ENCODE assay signal across 19 mouse cellular contexts in genomic region chr8:4329000-4329399, GRCm38 (mm10). TPM values are rescaled to one million over a fixed set of nuclear protein-coding genes. Genes with fewer than 3 reads are reported as not detected.
A peak's percentile ranks its signal among the peaks of the same experiment; 100 is the strongest.
DNase-seq lines count a peak whose midpoint lies in the region; TF ChIP-seq lines count a peak whose summit lies in the region.
"Had no signal": no experiment of that assay in that cellular context is flagged by ENCODE, and none has a peak within 500 bp of the region (broad histone marks: within the 10 kb centered on the region; RNA-seq: fewer than 3 reads in every experiment).

No protein-coding gene starts in this region.

- peak; percentile 11 to 18 for DNase-seq in cerebellum, adult 2 months
- DNase-seq in cerebellum, adult 11 months, result no peak
- DNase-seq in gastrocnemius, postnatal 10 days, result peak; percentile 13
- DNase-seq in gastrocnemius, postnatal 25 days, result no peak
- peak; percentile 25 for DNase-seq in lung, postnatal 10 days
- DNase-seq in lung, postnatal 14 days, result no peak
- peak; percentile 65 for DNase-seq in MEL (ENCODE audit: low read depth, low spot score)
- DNase-seq in urinary bladder, adult 2 months (ENCODE audit: low spot score), result no peak
- DNase-seq: adrenal gland, adult 8-10 months; B cell, adult 2 months; cerebellum, adult 8-10 months; liver; spleen, adult 18-20 months; thymus, adult 18-20 months had no signal

- peaks cover 24% of the 10 kb centered on the region for H3K79me2 ChIP-seq in MEL (ENCODE audit: control insufficient read depth, insufficient read depth, low read length, poor library complexity)

- no peak for TF ChIP-seq POLR2A in cerebellum, adult 2 months (IDR thresholded peaks at IDR 0.05; ENCODE audit: borderline replicate concordance, insufficient read depth, low read length)
- no peak for TF ChIP-seq POLR2A in MEL (IDR thresholded peaks at IDR 0.05; ENCODE audit: control insufficient read depth in 1 of 2, insufficient read depth in 1 of 2, low read depth in 1 of 2, low read length in 2 of 2, poor library complexity in 1 of 2)

- TF ChIP-seq RAD21 in MEL (IDR thresholded peaks at IDR 0.05; ENCODE audit: low read depth, low read length), result no peak

- no peaks in the 10 kb centered on the region for H3K27me3 ChIP-seq in cerebellum, adult 2 months (ENCODE audit: control insufficient read depth, insufficient read depth, low read length)
- H3K27me3 ChIP-seq in MEL (ENCODE audit: control insufficient read depth in 1 of 2, insufficient read depth in 2 of 2, low read length in 2 of 2), result no peaks in the 10 kb centered on the region
- H3K27me3 ChIP-seq: embryonic facial prominence, embryonic 13.5 days had no signal

- peak in 1 of 2 experiments; percentile 31; a peak in 1 of 4 replicates for TF ChIP-seq EP300 in MEL (IDR thresholded peaks at IDR 0.05; ENCODE audit: low read depth in 1 of 2, low read length in 2 of 2)

- no peak overlapping the region for H3K27ac ChIP-seq in cerebellum, adult 2 months (ENCODE audit: insufficient read depth, low read length)
- H3K27ac ChIP-seq in MEL (ENCODE audit: control insufficient read depth, low read depth, low read length), result no peak overlapping the region
- H3K27ac ChIP-seq: embryonic facial prominence, embryonic 13.5 days; hindbrain, embryonic 10.5 days; hindbrain, postnatal 0 days; macrophage; midbrain, embryonic 10.5 days had no signal

- peaks cover 12 to 20% of the 10 kb centered on the region in 2 experiments for H3K36me3 ChIP-seq in MEL (ENCODE audit: control insufficient read depth in 1 of 2, insufficient read depth in 2 of 2, low read length in 2 of 2)

- WGBS in cerebellum, adult 2 months, result 78% methylated on average over 5 of the region's 5 CpGs

- TF ChIP-seq CTCF in cerebellum, adult 2 months (IDR thresholded peaks at IDR 0.05; ENCODE audit: borderline replicate concordance, insufficient read depth, low read depth, low read length), result no peak
- TF ChIP-seq CTCF in MEL (IDR thresholded peaks at IDR 0.05 in 2 of 3, conservative IDR thresholded peaks at IDR 0.05 in 1 of 3; ENCODE audit: control insufficient read depth in 1 of 3, insufficient read depth in 1 of 3, low read depth in 2 of 3, low read length in 3 of 3, poor library complexity in 1 of 3, severe bottlenecking in 1 of 3), result no peak

- H3K9ac ChIP-seq in MEL (ENCODE audit: control insufficient read depth, low read depth, low read length, poor library complexity, severe bottlenecking), result no peak overlapping the region
- H3K9ac ChIP-seq: embryonic facial prominence, embryonic 13.5 days had no signal

- H3K9me3 ChIP-seq in MEL (replicated peaks; ENCODE audit: insufficient read depth, low read length), result no peaks in the 10 kb centered on the region
- H3K9me3 ChIP-seq: embryonic facial prominence, embryonic 13.5 days; hindbrain, embryonic 10.5 days; midbrain, embryonic 10.5 days had no signal

- H3K4me1 ChIP-seq in cerebellum, adult 2 months (ENCODE audit: control insufficient read depth, insufficient read depth, low read length), result no peaks in the 10 kb centered on the region; the same call in 1 of the 2 replicates
- H3K4me1 ChIP-seq in MEL (ENCODE audit: control insufficient read depth in 1 of 2, insufficient read depth in 2 of 2, low read length in 2 of 2), result peaks cover 0 to 17% of the 10 kb centered on the region in 2 experiments; a peak in 3 of 4 replicates

- no peak overlapping the region for H3K4me3 ChIP-seq in cerebellum, adult 2 months (replicated peaks; ENCODE audit: insufficient read depth, low read depth, low read length)
- H3K4me3 ChIP-seq in MEL (ENCODE audit: control insufficient read depth in 1 of 2, insufficient read depth in 1 of 2, low read depth in 2 of 2, low read length in 2 of 2), result no peak overlapping the region
- H3K4me3 ChIP-seq: embryonic facial prominence, embryonic 13.5 days; hindbrain, embryonic 10.5 days; midbrain, embryonic 10.5 days had no signal

TF ChIP-seq in MEL, 35 proteins besides CTCF, POLR2A, EP300 and RAD21:
- TF ChIP-seq ZKSCAN1 (IDR thresholded peaks at IDR 0.05; ENCODE audit: low read depth, low read length) (no peak), ZNF384 (IDR thresholded peaks at IDR 0.05; ENCODE audit: low read depth, low read length) (no peak), ETS1 (IDR thresholded peaks at IDR 0.05; ENCODE audit: low read depth, low read length) (peak; percentile 95), HCFC1 (IDR thresholded peaks at IDR 0.05; ENCODE audit: low read depth, low read length) (no peak), ELF1 (IDR thresholded peaks at IDR 0.05; ENCODE audit: low read depth, low read length) (no peak), POLR2AphosphoS2 (IDR thresholded peaks at IDR 0.05; ENCODE audit: low read length) (no peak), MEF2A (IDR thresholded peaks at IDR 0.05; ENCODE audit: extremely low read depth, insufficient replicate concordance, low read depth, low read length, poor library complexity, severe bottlenecking) (no peak), MAX (IDR thresholded peaks at IDR 0.05; ENCODE audit: low read length) (no peak), SIN3A (IDR thresholded peaks at IDR 0.05; ENCODE audit: low read length) (peak; percentile 60), USF1 (IDR thresholded peaks at IDR 0.05; ENCODE audit: low read depth, low read length) (no peak)
TF ChIP-seq in MEL: peak in this region for 2.

RNA-seq across cellular contexts. Expression of gene Elavl1, which starts 3.8 kb away (rescaled TPM):
- 36.8 and 37.3 TPM in 2 replicates for polyA plus RNA-seq in cerebellum, adult 2 months (2012; rRNA removed)
- total RNA-seq in gastrocnemius, postnatal 10 days (2021), result 10 to 100 TPM; 50.1 to 55.0 TPM
- total RNA-seq in gastrocnemius, postnatal 25 days (2021), result 10 to 100 TPM; 37.2 to 38.5 TPM
- total RNA-seq in MEL (2012; rRNA removed), result 64.2 and 76.9 TPM in 2 replicates
- 10 to 100 TPM in 1 of 2 experiments, not detected in 1; 77.4 TPM for polyA plus RNA-seq in MEL (2012; ENCODE audit: insufficient read depth in 1 of 2, insufficient read length in 2 of 2, low read depth in 1 of 2, low replicate concordance in 2 of 2, missing spikeins in 1 of 2)
- 61.6 and 65.9 TPM in 2 replicates for polyA plus RNA-seq in urinary bladder, adult 2 months (2012; rRNA removed)

RNA-seq across cellular contexts. Expression of gene Ccl25, which starts 4.0 kb away (rescaled TPM):
- 16.9 and 17.2 TPM in 2 replicates for polyA plus RNA-seq in cerebellum, adult 2 months (2012; rRNA removed)
- 1 to 10 TPM; 8.0 to 8.3 TPM for total RNA-seq in gastrocnemius, postnatal 10 days (2021)
- 10 to 100 TPM; 10.8 to 12.1 TPM for total RNA-seq in gastrocnemius, postnatal 25 days (2021)
- 25.0 and 32.2 TPM in 2 replicates for total RNA-seq in MEL (2012; rRNA removed)
- 10 to 100 TPM in 1 of 2 experiments, not detected in 1; 33.8 TPM for polyA plus RNA-seq in MEL (2012; ENCODE audit: insufficient read depth in 1 of 2, insufficient read length in 2 of 2, low read depth in 1 of 2, low replicate concordance in 2 of 2, missing spikeins in 1 of 2)
- 6.6 and 8.2 TPM in 2 replicates for polyA plus RNA-seq in urinary bladder, adult 2 months (2012; rRNA removed)

RNA-seq across cellular contexts. Expression of gene Timm44, which starts 53.3 kb away (rescaled TPM):
- polyA plus RNA-seq in cerebellum, adult 2 months (2012; rRNA removed), result 91.5 and 98.4 TPM in 2 replicates
- total RNA-seq in gastrocnemius, postnatal 10 days (2021), result 10 to 100 TPM; 72.4 to 74.5 TPM
- 10 to 100 TPM; 76.2 to 77.4 TPM for total RNA-seq in gastrocnemius, postnatal 25 days (2021)
- 147 and 174 TPM in 2 replicates for total RNA-seq in MEL (2012; rRNA removed)
- polyA plus RNA-seq in MEL (2012; ENCODE audit: insufficient read depth in 1 of 2, insufficient read length in 2 of 2, low read depth in 1 of 2, low replicate concordance in 2 of 2, missing spikeins in 1 of 2), result 100 to 1,000 TPM in 1 of 2 experiments, not detected in 1; 199 TPM
- 66.5 and 76.2 TPM in 2 replicates for polyA plus RNA-seq in urinary bladder, adult 2 months (2012; rRNA removed)

Comparison
In these comparisons a context has a peak if more than half of its experiments do, and no peak if none do; other contexts are left out.
1. DNase-seq: peak in cerebellum, adult 2 months (2 of 2), gastrocnemius, postnatal 10 days (single experiment), lung, postnatal 10 days (single experiment) and MEL (single experiment); none in cerebellum, adult 11 months (single experiment), gastrocnemius, postnatal 25 days (single experiment), lung, postnatal 14 days (single experiment) and urinary bladder, adult 2 months (single experiment).